10 mouse cellular contexts compared by ENCODE assay signal in genomic region chr17:14342511-14342910, GRCm38 (mm10).
"Had no signal": no experiment of that assay in that cellular context is flagged by ENCODE, and none has a peak within 500 bp of the region (broad histone marks: within the 10 kb centered on the region; RNA-seq: fewer than 3 reads in every experiment).

No protein-coding gene starts in this region.

- H3K9ac ChIP-seq: liver, embryonic 13.5 days had no signal

- H3K4me3 ChIP-seq: left cerebral cortex, adult 2 months; liver, embryonic 13.5 days had no signal

- H3K27ac ChIP-seq: left cerebral cortex, adult 2 months; liver, embryonic 13.5 days; macrophage had no signal

- H3K27me3 ChIP-seq: liver, embryonic 13.5 days had no signal

- H3K36me3 ChIP-seq: liver, embryonic 13.5 days had no signal

- H3K4me1 ChIP-seq: liver, embryonic 13.5 days had no signal

- DNase-seq: kidney, adult 11 months; kidney, postnatal 25 days; layer of hippocampus, postnatal 36 days; liver, embryonic 13.5 days; lung, adult 2 months; midbrain, embryonic 14.5 days; thymus, adult 18-20 months; thymus, postnatal 36 days had no signal

- H3K9me3 ChIP-seq: liver, embryonic 13.5 days had no signal

- H3K4me2 ChIP-seq: liver, embryonic 13.5 days had no signal
